Mouse (Mus musculus): Measurements from ENCODE around the gene Setd5.

The Setd5 gene

DNA sequence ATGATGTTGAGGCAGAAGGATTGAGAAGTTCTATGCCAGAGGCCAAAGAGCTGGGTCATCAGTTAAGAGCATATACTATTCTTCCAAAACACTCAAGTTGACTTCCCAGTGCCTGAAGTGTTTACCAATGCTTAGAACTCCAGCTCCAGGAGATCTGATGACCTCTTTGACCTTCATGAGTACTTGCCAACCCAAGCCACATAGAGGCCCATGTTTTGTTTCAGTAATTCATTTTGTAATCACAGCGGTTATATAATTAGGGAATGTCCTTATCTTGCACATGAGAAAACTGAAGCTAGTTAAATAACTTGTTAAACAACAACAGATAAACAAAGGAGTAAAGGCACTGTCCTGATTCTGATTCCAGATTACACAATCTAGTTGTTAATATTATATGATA, 67.6 kb downstream of the Setd5 start:
- no peak for DNase-seq

DNA sequence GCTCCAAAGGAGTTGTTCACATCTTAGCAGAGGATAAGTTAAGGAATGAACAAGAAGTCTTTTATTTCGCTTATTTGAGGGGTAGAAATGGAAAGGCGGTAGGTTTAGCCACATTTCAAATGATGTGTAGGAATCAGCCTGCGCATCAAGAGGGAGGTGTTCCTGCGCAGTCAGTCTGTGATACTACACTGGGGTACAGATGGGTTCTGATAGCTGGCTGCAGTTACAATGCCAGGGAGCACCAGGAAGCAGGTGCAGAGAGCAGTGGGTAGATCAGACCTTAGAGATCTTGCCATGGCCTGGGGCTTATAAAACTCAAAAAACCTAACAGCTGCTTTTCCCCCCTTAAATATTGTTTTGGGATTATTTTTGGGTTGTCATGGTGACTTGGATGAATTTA, 68.1 kb downstream of the Setd5 start:
- no peak for DNase-seq

DNA sequence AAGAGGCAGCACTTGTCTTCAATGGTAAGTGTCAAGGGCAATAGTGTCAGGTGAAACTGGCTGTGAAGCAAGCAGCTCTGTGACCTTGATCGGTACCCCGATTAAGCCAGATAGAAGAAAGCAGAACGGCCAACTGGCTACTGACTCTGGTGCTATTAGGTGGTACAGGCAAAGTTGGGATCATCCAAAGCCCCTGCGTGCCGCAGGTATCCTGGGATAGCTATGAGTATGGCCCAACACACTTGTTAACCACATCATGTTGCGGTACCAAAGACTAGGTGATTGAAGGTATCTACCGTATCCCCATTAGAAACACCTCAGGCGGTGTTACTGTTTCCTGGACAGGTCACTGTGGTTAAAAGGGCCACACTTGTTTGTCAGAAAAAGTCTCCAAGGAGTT, 76.9 kb downstream of the Setd5 start:
- DNase-seq, result no peak

- no peak for DNase-seq
These were observed 77.7 kb downstream of the Setd5 start for GRCm38 (mm10) chr6:113154886-113155285.

GRCm38 (mm10) chr6:113156064-113156463, 78.9 kb downstream of the Setd5 start:
- DNase-seq, result no peak

DNA sequence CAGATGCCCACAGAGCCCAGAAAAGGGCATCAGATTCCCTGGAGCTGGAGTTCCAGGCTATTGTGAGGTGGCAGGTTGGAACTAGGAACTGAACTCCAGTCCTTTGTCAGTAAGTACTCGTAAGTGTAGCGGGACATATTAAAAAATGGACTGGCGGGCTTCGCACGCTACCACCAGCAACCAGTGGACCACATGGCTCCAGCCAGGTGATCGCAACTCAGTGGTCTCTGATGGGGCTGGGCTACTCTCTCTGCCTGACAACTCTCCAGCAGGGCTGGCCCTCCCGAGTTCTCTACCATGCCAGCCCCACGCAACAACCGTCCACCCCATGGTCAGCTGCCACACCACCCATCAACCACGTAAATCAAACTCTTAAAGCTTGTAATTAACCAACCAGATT, 82.9 kb downstream of the Setd5 start:
- no peak for DNase-seq

DNA sequence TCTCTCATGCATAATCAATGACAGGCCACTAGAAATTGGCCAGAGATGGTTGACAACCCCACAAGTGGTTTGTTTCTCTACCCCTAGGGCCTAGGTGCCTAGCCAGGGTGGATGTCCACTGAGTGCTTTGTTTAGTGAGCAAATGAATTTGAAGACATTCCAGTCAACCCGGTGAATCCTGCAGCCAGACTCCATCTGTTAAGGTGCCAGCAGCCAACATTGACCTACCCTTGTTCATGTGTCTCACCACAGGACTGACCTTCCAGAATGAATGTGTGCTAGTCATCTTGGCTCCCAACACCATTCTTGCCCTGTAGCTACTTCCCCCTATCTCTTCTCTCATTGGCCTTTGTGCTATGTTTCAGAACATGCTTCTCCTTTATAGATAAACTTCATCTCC, 84.8 kb downstream of the Setd5 start:
- peak; percentile 45 to 59 for DNase-seq

GRCm38 (mm10) chr6:113163513-113163912, 86.3 kb downstream of the Setd5 start:
- DNase-seq, result no peak

- peak; percentile 73 to 74 for DNase-seq
These were observed 89.6 kb downstream of the Setd5 start for GRCm38 (mm10) chr6:113166661-113167251.

DNA sequence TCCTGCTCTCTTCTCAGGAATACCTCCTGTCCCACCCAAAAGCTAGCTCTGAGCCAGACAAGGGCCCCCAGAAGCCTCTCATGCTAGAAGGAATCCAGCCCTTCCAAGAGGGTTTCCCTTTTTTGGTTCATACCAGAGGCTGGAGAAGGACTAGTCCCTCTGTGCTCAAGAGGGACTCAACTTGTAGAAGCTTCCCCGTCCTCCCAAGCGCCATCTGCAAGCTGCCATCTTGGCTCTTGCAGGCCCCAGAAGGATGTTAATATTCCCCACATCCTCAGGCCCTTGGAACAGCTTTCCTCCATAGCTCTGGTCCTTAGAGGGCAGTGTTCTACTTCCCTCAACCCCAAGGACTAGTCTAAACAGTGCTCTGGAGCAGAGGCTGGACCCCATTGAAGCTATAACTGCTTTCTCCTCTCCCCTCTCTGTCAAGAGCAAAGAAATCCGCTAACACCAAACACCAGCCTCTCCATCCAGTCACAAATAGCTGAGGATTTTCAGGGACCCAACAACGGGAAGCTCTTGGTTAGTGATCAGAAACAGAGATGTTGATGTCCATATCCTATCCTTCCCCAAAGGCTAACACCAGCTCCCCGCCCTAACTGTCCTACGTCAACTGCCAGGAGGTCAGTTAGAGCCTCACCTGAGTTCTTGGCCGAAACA, 91.3 kb downstream of the Setd5 start:
- DNase-seq, result no peak

DNA sequence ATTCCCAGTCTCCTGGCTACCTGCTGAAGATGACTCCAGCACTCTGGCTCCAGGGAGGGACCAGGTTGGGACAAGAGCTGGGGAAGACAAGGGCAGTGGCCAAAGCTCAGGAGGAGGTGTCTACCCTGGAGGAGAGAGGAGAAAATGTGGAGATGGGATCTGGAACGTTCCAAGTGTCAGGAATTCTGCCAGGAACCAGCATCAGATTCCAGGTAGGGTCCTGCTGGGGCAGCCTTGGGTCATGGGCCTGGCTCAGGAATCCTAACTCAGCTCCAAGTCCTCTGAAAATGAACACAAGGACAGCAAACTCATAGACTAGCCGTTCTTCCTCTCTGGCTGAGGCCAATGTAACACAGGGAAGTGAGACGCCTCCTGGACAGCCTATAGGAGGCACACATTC, 92.7 kb downstream of the Setd5 start:
- DNase-seq, result no peak

GRCm38 (mm10) chr6:113170651-113171050, 93.5 kb downstream of the Setd5 start:
- DNase-seq, result no peak

DNA sequence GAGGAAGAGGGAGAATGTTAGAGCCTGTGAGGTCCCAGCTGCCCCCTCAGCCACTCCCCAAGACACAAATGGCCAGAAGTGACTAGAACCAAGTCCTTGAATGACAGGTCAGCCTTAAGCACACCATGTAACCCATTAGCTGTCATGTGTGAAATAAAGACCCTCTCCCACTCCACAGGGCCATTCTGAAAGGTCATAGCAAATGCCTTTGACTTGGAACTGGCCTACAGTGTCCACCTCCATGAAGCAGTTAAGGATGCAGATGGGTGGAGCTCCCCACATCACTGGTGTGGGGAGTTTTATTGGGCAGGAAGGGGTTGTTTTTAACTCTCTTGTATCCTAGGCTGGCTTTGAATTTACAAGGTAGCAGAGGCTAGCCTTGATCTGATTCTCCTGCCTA, 94.8 kb downstream of the Setd5 start:
- no peak for DNase-seq

DNA sequence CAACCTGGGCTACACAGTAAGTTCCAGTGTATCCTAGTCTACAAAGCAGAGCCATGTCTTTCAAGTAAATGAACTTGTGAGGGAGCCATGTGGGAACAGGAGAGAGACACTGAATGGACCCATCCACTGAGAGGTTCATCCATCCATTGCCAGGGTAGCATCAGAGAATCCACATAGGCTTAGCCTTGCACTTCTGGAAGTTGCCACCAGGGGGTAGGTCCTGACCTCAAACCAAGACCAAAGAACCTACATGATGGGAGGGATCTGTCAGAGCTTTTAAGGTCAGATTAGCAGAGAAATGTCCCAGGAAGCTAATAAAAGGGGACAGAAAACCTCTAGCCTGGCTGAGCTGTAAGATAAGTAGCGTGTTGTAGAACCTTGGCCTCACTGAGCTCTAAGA, 95.4 kb downstream of the Setd5 start:
- DNase-seq, result peak; percentile 78 to 83

- no peak for DNase-seq
These were observed 98.3 kb downstream of the Setd5 start for GRCm38 (mm10) chr6:113175469-113175868.

DNA sequence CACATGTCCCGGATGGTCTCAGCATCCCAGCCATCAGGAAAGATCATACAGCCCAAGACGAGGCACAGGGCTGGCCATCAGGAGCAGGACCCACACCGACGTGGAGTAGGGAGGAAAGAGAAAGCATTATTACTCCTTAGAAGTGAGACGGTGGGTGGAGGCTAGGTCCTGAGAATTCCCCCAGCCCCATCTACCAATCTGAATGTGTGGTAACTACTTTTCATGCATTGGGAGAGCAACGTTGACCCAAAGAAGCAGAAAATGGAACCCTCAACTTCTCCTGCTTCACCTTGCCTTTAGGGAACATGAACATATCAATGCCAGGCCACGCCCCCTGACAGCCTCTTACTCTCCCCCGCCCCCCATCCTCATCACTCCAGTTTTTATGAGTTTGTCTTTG, 99.4 kb downstream of the Setd5 start:
- no peak for DNase-seq

DNA sequence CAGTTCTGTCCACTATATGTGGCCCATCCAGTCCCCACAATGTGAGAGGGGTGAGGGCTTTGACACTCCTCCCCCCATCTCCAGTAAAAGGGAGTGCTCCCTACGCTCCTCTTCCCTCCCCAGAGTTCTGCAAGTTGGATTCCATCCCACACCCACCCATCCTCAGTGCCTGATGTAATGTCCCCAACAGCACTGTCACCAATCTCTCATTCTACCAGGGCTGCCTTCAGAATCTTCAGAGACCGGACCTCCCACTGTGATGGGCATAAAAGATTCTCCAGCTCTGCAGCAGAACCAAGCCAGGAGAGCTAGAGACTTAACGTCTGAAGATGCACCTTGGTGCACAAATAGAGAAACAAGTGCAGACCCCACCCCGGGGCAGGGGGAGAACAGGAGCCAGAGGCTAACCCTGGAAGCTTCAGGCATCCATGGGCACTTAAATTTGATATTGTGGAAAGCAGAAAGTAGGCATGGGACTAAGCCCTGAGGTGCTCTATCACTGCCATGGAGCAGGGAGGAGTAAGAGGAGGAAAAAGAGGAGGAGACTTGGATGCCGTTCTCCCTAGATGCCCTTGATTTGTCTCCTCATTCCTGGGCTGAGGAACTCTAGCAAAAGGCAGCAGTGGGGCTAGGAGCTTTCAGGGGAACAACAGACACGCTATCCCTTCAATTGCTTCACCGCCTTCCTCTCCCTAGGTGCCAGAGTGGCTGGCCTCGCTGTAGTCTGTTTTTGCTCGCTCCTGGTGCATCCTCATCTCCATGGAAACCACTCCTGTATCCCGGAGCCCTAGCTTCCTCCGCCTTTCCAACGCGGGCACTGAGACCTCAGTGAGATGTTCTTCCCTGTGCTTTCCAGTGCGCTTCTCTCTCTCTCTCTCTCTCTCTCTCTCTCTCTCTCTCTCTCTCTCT, 101.4 kb downstream of the Setd5 start:
- DNase-seq, result peak; percentile 47 to 54

GRCm38 (mm10) chr6:113179195-113179733, 102.1 kb downstream of the Setd5 start:
- no peak for DNase-seq

- DNase-seq, result no peak
These were observed 107.0 kb downstream of the Setd5 start for GRCm38 (mm10) chr6:113184163-113184562.

GRCm38 (mm10) chr6:113184866-113185525, 107.8 kb downstream of the Setd5 start:
- DNase-seq, result no peak

GRCm38 (mm10) chr6:113193765-113194460, 116.7 kb downstream of the Setd5 start:
- peak; percentile 59 to 69 for DNase-seq

- DNase-seq, result no peak
These were observed 117.3 kb downstream of the Setd5 start for GRCm38 (mm10) chr6:113194517-113194840.
